Mouse (Mus musculus): Measurements from ENCODE around the gene Nkx6-2. TPM values are rescaled to one million over a fixed set of nuclear protein-coding genes. Genes with fewer than 3 reads are reported as not detected.
A peak's percentile ranks its signal among the peaks of the same experiment; 100 is the strongest.

Gene Nkx6-2
- polyA plus RNA-seq, 1 experiment = not detected

- TF ChIP-seq CTCF (IDR thresholded peaks at IDR 0.05; ENCODE audit: borderline replicate concordance, insufficient read depth, low read length) (no peak), POLR2A (IDR thresholded peaks at IDR 0.05; ENCODE audit: low read depth, low read length) (no peak)
- no peak overlapping the region for H3K4me3 ChIP-seq (ENCODE audit: insufficient read depth, low read length)
- H3K4me1 ChIP-seq (ENCODE audit: control insufficient read depth, insufficient read depth, low read length) = no peaks in the 10 kb centered on the region
- H3K27ac ChIP-seq (ENCODE audit: insufficient read depth, low read length) = no peak overlapping the region
These were observed 2.7 kb upstream of the Nkx6-2 start for GRCm38 (mm10) chr7:139585183-139585821.

- Histone ChIP-seq H3K4me1 (ENCODE audit: control insufficient read depth, insufficient read depth, low read length) (no peaks in the 10 kb centered on the region), H3K4me3 (ENCODE audit: insufficient read depth, low read length) (no peak overlapping the region), H3K27ac (ENCODE audit: insufficient read depth, low read length) (no peak overlapping the region)
- TF ChIP-seq CTCF (IDR thresholded peaks at IDR 0.05; ENCODE audit: borderline replicate concordance, insufficient read depth, low read length) = no peak
- no peak for TF ChIP-seq POLR2A (IDR thresholded peaks at IDR 0.05; ENCODE audit: low read depth, low read length)
These were observed 1.9 kb upstream of the Nkx6-2 start for GRCm38 (mm10) chr7:139584221-139585175.

DNA sequence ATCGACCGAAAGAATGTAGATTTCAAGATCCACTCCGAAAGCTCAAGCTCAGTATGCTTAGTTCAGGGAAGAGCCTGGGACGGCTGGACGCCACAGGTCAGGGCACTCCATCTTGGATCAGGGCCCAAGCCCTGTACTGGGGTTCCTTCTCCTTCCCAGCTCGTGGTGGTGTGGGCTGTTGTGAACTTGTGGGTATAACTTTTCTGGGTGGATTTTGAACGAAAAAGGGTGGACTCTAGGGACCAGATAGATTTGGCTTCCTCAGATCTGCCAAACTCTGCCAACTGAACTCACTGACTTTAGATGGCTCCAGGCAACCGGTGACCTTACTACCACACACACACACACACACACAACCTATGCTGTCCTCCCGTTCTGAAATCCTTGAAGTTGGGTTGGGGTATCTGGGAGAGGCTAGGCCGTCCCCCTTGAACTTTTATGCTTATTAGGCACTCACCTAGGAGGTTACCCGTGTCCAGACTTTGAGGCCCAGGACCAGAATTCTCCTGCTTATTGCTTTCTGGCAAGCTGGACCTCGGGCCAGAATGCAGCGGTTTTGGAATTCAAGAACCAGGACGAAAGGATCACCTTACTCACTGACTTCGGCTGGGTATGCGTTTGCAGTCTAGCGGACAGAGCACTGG lies 619 bp upstream of the Nkx6-2 start:
- H3K27ac ChIP-seq (ENCODE audit: insufficient read depth, low read length) = no peak overlapping the region
- H3K4me1 ChIP-seq (ENCODE audit: control insufficient read depth, insufficient read depth, low read length) = no peaks in the 10 kb centered on the region
- TF ChIP-seq CTCF (IDR thresholded peaks at IDR 0.05; ENCODE audit: borderline replicate concordance, insufficient read depth, low read length) = no peak
- H3K4me3 ChIP-seq (ENCODE audit: insufficient read depth, low read length) = no peak overlapping the region

DNA sequence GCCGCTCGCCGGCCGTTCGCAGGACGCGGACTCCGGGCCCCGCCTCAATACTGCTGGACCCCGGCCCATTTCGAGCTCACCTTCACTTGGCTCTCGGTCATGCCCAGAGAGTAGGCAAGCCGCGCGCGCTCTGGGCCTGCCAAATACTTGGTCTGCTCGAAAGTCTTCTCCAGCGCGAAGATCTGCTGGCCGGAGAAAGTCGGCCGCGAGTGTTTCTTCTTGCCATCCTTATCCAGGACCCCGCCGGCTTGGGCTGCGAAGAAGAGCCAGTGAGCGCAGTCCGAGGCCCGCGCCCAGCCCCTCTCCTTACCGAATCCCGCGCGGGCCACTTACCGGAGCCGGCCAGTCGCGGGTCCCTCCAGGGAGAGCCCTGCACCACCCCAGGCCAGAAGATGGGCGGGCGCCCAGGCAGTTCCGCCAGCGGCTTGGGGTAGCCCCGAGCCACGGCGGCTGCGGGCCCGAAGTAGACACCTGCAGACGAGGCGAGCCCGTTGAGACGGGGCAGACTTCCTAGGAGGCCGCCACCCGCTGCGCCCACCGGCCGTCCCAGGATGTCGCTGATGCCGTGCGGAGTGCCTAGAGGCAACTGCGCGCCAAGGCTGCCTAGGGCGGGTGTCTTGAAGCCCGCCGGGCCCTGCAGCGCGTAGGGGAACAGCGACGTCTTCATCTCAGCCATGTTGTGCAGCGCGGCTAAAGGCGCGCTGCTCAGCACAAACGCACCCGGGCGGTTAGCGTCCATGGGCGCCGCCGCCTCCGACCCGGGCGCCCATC lies 611 bp downstream of the Nkx6-2 start:
- no peak overlapping the region for H3K27ac ChIP-seq (ENCODE audit: insufficient read depth, low read length)
- H3K4me3 ChIP-seq (ENCODE audit: insufficient read depth, low read length) = peak overlapping the region; percentile 15; the same call in 1 of the 2 replicates
- H3K4me1 ChIP-seq (ENCODE audit: control insufficient read depth, insufficient read depth, low read length) = no peaks in the 10 kb centered on the region
- no peak for TF ChIP-seq CTCF (IDR thresholded peaks at IDR 0.05; ENCODE audit: borderline replicate concordance, insufficient read depth, low read length)
- no peak for TF ChIP-seq POLR2A (IDR thresholded peaks at IDR 0.05; ENCODE audit: low read depth, low read length)

DNA sequence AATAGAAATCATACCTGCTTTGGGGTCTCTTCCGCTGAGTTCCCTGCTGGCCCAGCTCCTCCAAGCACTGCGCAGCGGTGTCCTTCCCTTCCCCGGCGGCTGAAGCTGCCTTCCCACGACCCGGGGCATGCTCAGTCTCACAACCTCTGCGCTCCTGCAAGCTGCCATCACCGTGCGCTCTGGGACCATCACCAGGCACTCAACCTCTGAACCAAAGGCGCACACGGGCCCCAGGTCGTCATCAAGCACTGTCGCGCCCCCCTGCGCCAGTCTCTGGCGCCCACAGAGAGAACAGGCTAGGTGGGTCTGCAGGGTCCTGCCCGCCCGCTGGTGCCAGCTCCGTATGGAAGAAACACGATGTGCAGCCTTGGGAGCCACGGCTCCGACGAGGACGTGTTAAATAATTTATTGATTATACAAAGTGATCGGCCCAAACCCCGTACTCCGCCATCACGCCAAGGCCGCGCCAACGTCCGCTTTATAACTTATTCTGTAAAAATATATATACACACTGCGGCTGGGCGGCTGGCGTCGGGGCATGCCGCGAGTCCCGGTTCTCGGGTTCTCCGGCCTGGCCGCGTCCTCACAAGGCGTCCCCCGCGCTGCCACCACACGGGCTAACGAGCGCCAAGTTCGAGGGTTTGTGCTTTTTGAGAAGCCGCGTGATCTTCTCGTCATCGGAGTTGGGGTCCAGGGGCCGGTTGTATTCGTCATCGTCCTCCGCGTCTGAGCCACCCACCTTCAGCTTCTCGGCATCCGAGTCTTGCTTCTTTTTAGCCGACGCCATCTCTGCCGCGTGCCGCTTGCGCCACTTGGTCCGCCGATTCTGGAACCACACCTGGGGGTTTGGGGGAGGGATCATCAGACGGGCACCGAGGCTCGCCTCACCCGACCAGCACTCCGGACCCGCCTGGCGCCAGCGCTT lies 1.5 kb downstream of the Nkx6-2 start:
- Histone ChIP-seq H3K4me1 (ENCODE audit: control insufficient read depth, insufficient read depth, low read length) (no peaks in the 10 kb centered on the region), H3K27ac (ENCODE audit: insufficient read depth, low read length) (no peak overlapping the region), H3K4me3 (ENCODE audit: insufficient read depth, low read length) (no peak overlapping the region)
- TF ChIP-seq POLR2A (IDR thresholded peaks at IDR 0.05; ENCODE audit: low read depth, low read length) (no peak), CTCF (IDR thresholded peaks at IDR 0.05; ENCODE audit: borderline replicate concordance, insufficient read depth, low read length) (no peak)

GRCm38 (mm10) chr7:139579261-139579905 lies 3.2 kb downstream of the Nkx6-2 start:
- TF ChIP-seq POLR2A (IDR thresholded peaks at IDR 0.05; ENCODE audit: low read depth, low read length) (no peak), CTCF (IDR thresholded peaks at IDR 0.05; ENCODE audit: borderline replicate concordance, insufficient read depth, low read length) (no peak)
- no peak overlapping the region for H3K27ac ChIP-seq (ENCODE audit: insufficient read depth, low read length)
- H3K4me1 ChIP-seq (ENCODE audit: control insufficient read depth, insufficient read depth, low read length) = no peaks in the 10 kb centered on the region
- no peak overlapping the region for H3K4me3 ChIP-seq (ENCODE audit: insufficient read depth, low read length)

- no peak for TF ChIP-seq CTCF (IDR thresholded peaks at IDR 0.05; ENCODE audit: borderline replicate concordance, insufficient read depth, low read length)
- TF ChIP-seq POLR2A (IDR thresholded peaks at IDR 0.05; ENCODE audit: low read depth, low read length) = no peak
- H3K4me1 ChIP-seq (ENCODE audit: control insufficient read depth, insufficient read depth, low read length) = no peaks in the 10 kb centered on the region
- H3K4me3 ChIP-seq (ENCODE audit: insufficient read depth, low read length) = no peak overlapping the region
- H3K27ac ChIP-seq (ENCODE audit: insufficient read depth, low read length) = no peak overlapping the region
These were observed 6.4 kb downstream of the Nkx6-2 start for GRCm38 (mm10) chr7:139576064-139576686.

DNA sequence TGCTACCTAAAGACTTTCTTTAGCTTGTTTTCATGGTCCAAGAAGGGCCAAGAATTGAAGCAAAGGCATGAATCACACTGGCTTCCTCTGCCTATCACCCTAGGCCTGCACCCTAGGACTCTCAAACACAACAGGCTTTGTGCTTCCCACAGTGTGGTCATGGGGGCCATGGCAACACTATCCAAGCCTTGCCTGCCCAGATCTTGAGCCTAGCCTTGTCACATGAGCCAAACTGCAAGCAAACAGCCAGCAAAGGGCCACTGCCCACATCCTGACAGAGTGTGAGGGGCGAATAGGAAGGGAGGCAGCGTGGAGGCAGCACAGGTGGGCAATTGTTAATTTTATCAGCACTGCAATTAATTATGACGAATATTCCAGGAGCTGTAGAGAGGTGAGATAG lies 9.9 kb downstream of the Nkx6-2 start:
- Histone ChIP-seq H3K4me1 (ENCODE audit: control insufficient read depth, insufficient read depth, low read length) (no peaks in the 10 kb centered on the region), H3K4me3 (ENCODE audit: insufficient read depth, low read length) (no peak overlapping the region), H3K27ac (ENCODE audit: insufficient read depth, low read length) (no peak overlapping the region)
- TF ChIP-seq POLR2A (IDR thresholded peaks at IDR 0.05; ENCODE audit: low read depth, low read length) (no peak), CTCF (IDR thresholded peaks at IDR 0.05; ENCODE audit: borderline replicate concordance, insufficient read depth, low read length) (no peak)

All from embryonic fibroblast, embryonic 13.5 days (primary cell).